Mouse (Mus musculus): ENCODE measurements at regions not wholly inside any gene's neighbourhood (a gene's known extent, or its start where the extent isn't known, plus 50 kb on each side); places are given as distances from the start of the nearest gene placed in this dataset.

DNA sequence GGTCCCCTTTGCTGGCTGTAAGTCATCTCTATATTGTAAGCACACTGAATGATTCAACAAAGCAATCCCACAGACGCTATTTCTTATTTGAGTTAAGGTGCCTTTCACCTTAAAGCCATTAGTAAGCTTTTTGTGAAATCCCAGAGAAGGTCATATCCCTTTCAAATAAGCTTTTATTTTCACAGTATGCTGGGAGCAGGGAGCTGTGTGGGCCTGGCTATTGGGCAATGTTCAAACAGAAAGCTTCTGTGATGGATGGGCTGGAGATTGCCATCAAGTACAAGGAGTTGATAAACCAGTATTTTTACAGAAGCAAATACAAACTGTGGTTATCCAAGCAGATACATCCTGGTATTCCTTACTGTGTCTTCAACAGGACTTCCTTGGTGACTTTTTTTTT, 1389.0 kb downstream of the Gsdmc2 start:
- Histone ChIP-seq H3K27me3 (ENCODE audit: control insufficient read depth, insufficient read depth, low read length) (no peaks in the 10 kb centered on the region), H3K4me3 (ENCODE audit: extremely low read depth, insufficient read depth, insufficient read length) (no peak overlapping the region), H3K4me1 (ENCODE audit: control insufficient read depth, insufficient read depth, insufficient read length) (peaks cover 7% of the 10 kb centered on the region; the same call in 1 of the 2 replicates), H3K36me3 (ENCODE audit: control insufficient read depth, insufficient read depth, low read length) (no peaks in the 10 kb centered on the region), H3K27ac (ENCODE audit: insufficient read depth, low read length) (no peak overlapping the region)
- no peak for DNase-seq (ENCODE audit: low read depth in 1 of 2, low spot score in 2 of 2)
- WGBS = 91% methylated on average over 1 of the region's 1 CpGs
- TF ChIP-seq POLR2A (IDR thresholded peaks at IDR 0.05; ENCODE audit: low read depth, low read length) (no peak), CTCF (IDR thresholded peaks at IDR 0.05; ENCODE audit: extremely low read depth, insufficient read depth, insufficient read length, insufficient replicate concordance) (no peak)

DNA sequence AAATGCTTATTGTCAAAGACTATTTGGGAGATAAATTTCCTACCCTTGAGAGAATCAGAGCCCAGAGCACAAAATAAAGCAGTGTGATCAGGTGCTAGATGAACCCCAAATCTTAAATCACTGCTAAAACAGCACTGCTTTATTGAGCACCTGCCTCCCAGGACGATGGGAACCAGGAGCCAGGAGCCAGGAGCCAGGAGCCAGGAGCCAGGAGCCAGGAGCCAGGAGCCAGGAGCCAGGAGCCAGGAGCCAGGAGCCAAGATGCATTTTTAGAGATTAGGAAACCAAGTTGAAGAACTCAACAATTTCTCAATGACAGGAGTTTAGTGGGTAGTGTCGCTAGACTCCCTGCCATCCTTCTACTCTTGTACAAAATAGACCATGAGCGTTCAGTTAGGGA, 1396.9 kb downstream of the Gsdmc2 start:
- no peaks in the 10 kb centered on the region for H3K27me3 ChIP-seq (ENCODE audit: control insufficient read depth, insufficient read depth, low read length)
- 78% methylated on average over 3 of the region's 3 CpGs for WGBS

GRCm38 (mm10) chr15:62439211-62439610, 1405.8 kb downstream of the Gsdmc2 start:
- TF ChIP-seq POLR2A (IDR thresholded peaks at IDR 0.05; ENCODE audit: low read depth, low read length) = no peak
- TF ChIP-seq CTCF (IDR thresholded peaks at IDR 0.05; ENCODE audit: extremely low read depth, insufficient read depth, insufficient read length, insufficient replicate concordance) = no peak
- no peaks in the 10 kb centered on the region for H3K4me1 ChIP-seq (ENCODE audit: control insufficient read depth, insufficient read depth, insufficient read length)
- H3K4me3 ChIP-seq (ENCODE audit: extremely low read depth, insufficient read depth, insufficient read length) = no peak overlapping the region
- WGBS = 71% methylated on average over 5 of the region's 5 CpGs
- no peak overlapping the region for H3K27ac ChIP-seq (ENCODE audit: insufficient read depth, low read length)
- H3K36me3 ChIP-seq (ENCODE audit: control insufficient read depth, insufficient read depth, low read length) = no peaks in the 10 kb centered on the region
- no peak for DNase-seq (ENCODE audit: low read depth in 1 of 2, low spot score in 2 of 2)
- no peaks in the 10 kb centered on the region for H3K27me3 ChIP-seq (ENCODE audit: control insufficient read depth, insufficient read depth, low read length)

More for the DNA sequence above, 1396.9 kb downstream of the Gsdmc2 start:
- no peak for DNase-seq (ENCODE audit: low read depth in 1 of 2, low spot score in 2 of 2)
- no peaks in the 10 kb centered on the region for H3K4me1 ChIP-seq (ENCODE audit: control insufficient read depth, insufficient read depth, insufficient read length)
- no peak overlapping the region for H3K4me3 ChIP-seq (ENCODE audit: extremely low read depth, insufficient read depth, insufficient read length)
- TF ChIP-seq POLR2A (IDR thresholded peaks at IDR 0.05; ENCODE audit: low read depth, low read length) (no peak), CTCF (IDR thresholded peaks at IDR 0.05; ENCODE audit: extremely low read depth, insufficient read depth, insufficient read length, insufficient replicate concordance) (no peak)
- H3K36me3 ChIP-seq (ENCODE audit: control insufficient read depth, insufficient read depth, low read length) = no peaks in the 10 kb centered on the region
- no peak overlapping the region for H3K27ac ChIP-seq (ENCODE audit: insufficient read depth, low read length)

DNA sequence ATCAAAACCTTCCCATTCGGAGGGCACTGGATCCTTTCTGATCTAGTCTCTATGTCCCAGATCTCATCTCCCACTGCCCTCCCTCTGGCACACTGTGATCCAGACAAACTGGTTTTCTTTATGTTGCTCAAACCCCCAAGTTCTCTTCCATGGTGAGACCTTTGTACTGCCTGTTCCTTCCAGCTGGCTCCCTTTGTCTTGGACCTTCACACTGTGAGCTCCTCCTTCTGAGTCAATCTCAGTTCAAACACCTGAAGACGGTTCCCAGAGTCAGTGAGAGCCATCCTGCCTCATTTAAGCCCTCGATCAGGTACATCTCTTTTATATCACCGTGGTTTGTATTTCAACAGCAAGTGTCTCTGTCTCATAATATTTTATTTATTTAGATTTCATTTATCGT, 1408.3 kb downstream of the Gsdmc2 start:
- H3K27ac ChIP-seq (ENCODE audit: insufficient read depth, low read length) = no peak overlapping the region
- WGBS = 92% methylated on average over 5 of the region's 5 CpGs
- H3K36me3 ChIP-seq (ENCODE audit: control insufficient read depth, insufficient read depth, low read length) = no peaks in the 10 kb centered on the region
- no peaks in the 10 kb centered on the region for H3K27me3 ChIP-seq (ENCODE audit: control insufficient read depth, insufficient read depth, low read length)
- no peak for TF ChIP-seq CTCF (IDR thresholded peaks at IDR 0.05; ENCODE audit: extremely low read depth, insufficient read depth, insufficient read length, insufficient replicate concordance)
- TF ChIP-seq POLR2A (IDR thresholded peaks at IDR 0.05; ENCODE audit: low read depth, low read length) = no peak
- H3K4me1 ChIP-seq (ENCODE audit: control insufficient read depth, insufficient read depth, insufficient read length) = no peaks in the 10 kb centered on the region; the same call in 1 of the 2 replicates
- no peak overlapping the region for H3K4me3 ChIP-seq (ENCODE audit: extremely low read depth, insufficient read depth, insufficient read length)
- no peak for DNase-seq (ENCODE audit: low read depth in 1 of 2, low spot score in 2 of 2)

GRCm38 (mm10) chr15:62435141-62435680, 1409.8 kb downstream of the Gsdmc2 start:
- no peak for DNase-seq (ENCODE audit: low read depth in 1 of 2, low spot score in 2 of 2)
- WGBS = 95% methylated on average over 4 of the region's 4 CpGs
- Histone ChIP-seq H3K4me3 (ENCODE audit: extremely low read depth, insufficient read depth, insufficient read length) (no peak overlapping the region), H3K4me1 (ENCODE audit: control insufficient read depth, insufficient read depth, insufficient read length) (peaks cover 3% of the 10 kb centered on the region; the same call in 1 of the 2 replicates), H3K36me3 (ENCODE audit: control insufficient read depth, insufficient read depth, low read length) (no peaks in the 10 kb centered on the region), H3K27ac (ENCODE audit: insufficient read depth, low read length) (no peak overlapping the region), H3K27me3 (ENCODE audit: control insufficient read depth, insufficient read depth, low read length) (no peaks in the 10 kb centered on the region)
- TF ChIP-seq CTCF (IDR thresholded peaks at IDR 0.05; ENCODE audit: extremely low read depth, insufficient read depth, insufficient read length, insufficient replicate concordance) (no peak), POLR2A (IDR thresholded peaks at IDR 0.05; ENCODE audit: low read depth, low read length) (no peak)

- DNase-seq (ENCODE audit: low read depth in 1 of 2, low spot score in 2 of 2) = no peak
- Histone ChIP-seq H3K36me3 (ENCODE audit: control insufficient read depth, insufficient read depth, low read length) (no peaks in the 10 kb centered on the region), H3K27me3 (ENCODE audit: control insufficient read depth, insufficient read depth, low read length) (no peaks in the 10 kb centered on the region), H3K27ac (ENCODE audit: insufficient read depth, low read length) (no peak overlapping the region), H3K4me3 (ENCODE audit: extremely low read depth, insufficient read depth, insufficient read length) (no peak overlapping the region), H3K4me1 (ENCODE audit: control insufficient read depth, insufficient read depth, insufficient read length) (peaks cover 3% of the 10 kb centered on the region; the same call in 1 of the 2 replicates)
- WGBS = 89% methylated on average over 1 of the region's 1 CpGs
- TF ChIP-seq POLR2A (IDR thresholded peaks at IDR 0.05; ENCODE audit: low read depth, low read length) = no peak
- no peak for TF ChIP-seq CTCF (IDR thresholded peaks at IDR 0.05; ENCODE audit: extremely low read depth, insufficient read depth, insufficient read length, insufficient replicate concordance)
Measured at GRCm38 (mm10) chr15:62432742-62433245, 1412.2 kb downstream of the Gsdmc2 start.

DNA sequence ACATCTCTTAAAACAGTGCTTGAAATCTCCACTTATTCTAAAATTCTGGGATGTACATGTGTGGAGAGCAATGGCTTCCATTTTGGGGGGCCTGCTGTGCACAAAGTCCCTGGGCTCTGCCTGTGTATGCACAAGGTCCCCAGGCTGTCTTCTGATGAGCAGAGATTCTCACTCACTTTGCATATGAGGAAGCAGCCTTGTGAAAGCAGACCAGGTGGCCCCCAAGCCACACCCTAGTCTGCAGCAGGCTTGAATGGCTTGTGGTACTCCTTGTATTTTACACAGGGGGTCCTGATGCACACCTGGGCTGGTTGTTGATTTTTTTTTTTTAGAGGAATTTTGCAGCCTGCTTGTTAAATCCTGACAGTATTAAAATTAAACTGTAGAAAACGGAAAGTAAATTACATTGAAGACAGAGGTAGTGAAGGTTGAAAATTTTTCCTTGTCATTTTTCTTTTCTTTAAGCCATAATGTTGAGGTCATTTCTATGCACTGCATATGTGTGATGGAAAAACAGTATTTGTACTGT, 1413.8 kb downstream of the Gsdmc2 start:
- WGBS = 88% methylated on average over 1 of the region's 1 CpGs
- Histone ChIP-seq H3K27ac (ENCODE audit: insufficient read depth, low read length) (no peak overlapping the region), H3K4me3 (ENCODE audit: extremely low read depth, insufficient read depth, insufficient read length) (no peak overlapping the region), H3K27me3 (ENCODE audit: control insufficient read depth, insufficient read depth, low read length) (no peaks in the 10 kb centered on the region), H3K36me3 (ENCODE audit: control insufficient read depth, insufficient read depth, low read length) (no peaks in the 10 kb centered on the region), H3K4me1 (ENCODE audit: control insufficient read depth, insufficient read depth, insufficient read length) (peaks cover 3% of the 10 kb centered on the region; the same call in 1 of the 2 replicates)
- TF ChIP-seq CTCF (IDR thresholded peaks at IDR 0.05; ENCODE audit: extremely low read depth, insufficient read depth, insufficient read length, insufficient replicate concordance) (no peak), POLR2A (IDR thresholded peaks at IDR 0.05; ENCODE audit: low read depth, low read length) (no peak)
- DNase-seq (ENCODE audit: low read depth in 1 of 2, low spot score in 2 of 2) = peak in 1 of 2 experiments; percentile 14

Measured in spleen, adult 2 months (tissue).